Mouse (Mus musculus): ENCODE data around the gene Lama1. TPM values are rescaled to one million over a fixed set of nuclear protein-coding genes. Genes with fewer than 3 reads are reported as not detected.
A peak's percentile ranks its signal among the peaks of the same experiment; 100 is the strongest.

The Lama1 gene
- polyA plus RNA-seq (2014; fragmentation: Nextera tagmentation; extraction: Ambion mirVana), result 6.5 and 10.1 TPM in 2 replicates

GRCm38 (mm10) chr17:67696694-67697386, at the start of gene Lama1:
Gene Lama1 (plus strand): TSS chr17:67697259.
- Histone ChIP-seq H3K36me3 (ENCODE audit: insufficient read depth) (no peaks in the 10 kb centered on the region), H3K4me3 (ENCODE audit: low read depth, low read length) (peak within 1 kb of the TSS; percentile 69), H3K9ac (peak within 1 kb of the TSS; percentile 60), H3K4me1 (ENCODE audit: insufficient read depth) (peaks cover 10% of the 10 kb centered on the region; the same call in 1 of the 2 replicates), H3K27me3 (ENCODE audit: insufficient read depth, low read length) (0 out of 2 replicates have a peak, but pooled peaks cover 5% of the 10 kb centered on the region), H3K9me3 (ENCODE audit: low read depth, low read length) (no peaks in the 10 kb centered on the region), H3K27ac (ENCODE audit: low read depth) (no peak within 1 kb of the TSS), H3K4me2 (peak within 1 kb of the TSS; percentile 99)
- ATAC-seq (ENCODE audit: insufficient read depth) (peak; percentile 96), DNase-seq (peak; percentile 92)
- TF ChIP-seq CTCF (IDR thresholded peaks at IDR 0.05; ENCODE audit: low read depth), result peak; percentile 89
- WGBS, result 2% methylated on average over 32 of the region's 32 CpGs

- no peak for ATAC-seq (ENCODE audit: insufficient read depth)
- TF ChIP-seq CTCF (IDR thresholded peaks at IDR 0.05; ENCODE audit: low read depth), result peak; percentile 93
Observed at GRCm38 (mm10) chr17:67651506-67651905, 45.6 kb upstream of the Lama1 start.

GRCm38 (mm10) chr17:67664299-67664698, 32.8 kb upstream of the Lama1 start:
- DNase-seq, result no peak
- 68% methylated on average over 3 of the region's 3 CpGs for WGBS
- Histone ChIP-seq H3K9ac (no peak overlapping the region), H3K27ac (ENCODE audit: low read depth) (no peak overlapping the region), H3K4me1 (ENCODE audit: insufficient read depth) (no peaks in the 10 kb centered on the region), H3K4me3 (ENCODE audit: low read depth, low read length) (no peak overlapping the region), H3K27me3 (ENCODE audit: insufficient read depth, low read length) (no peaks in the 10 kb centered on the region), H3K4me2 (no peak overlapping the region), H3K36me3 (ENCODE audit: insufficient read depth) (no peaks in the 10 kb centered on the region), H3K9me3 (ENCODE audit: low read depth, low read length) (no peaks in the 10 kb centered on the region)
- TF ChIP-seq CTCF (IDR thresholded peaks at IDR 0.05; ENCODE audit: low read depth), result no peak
- ATAC-seq (ENCODE audit: insufficient read depth), result no peak

More at GRCm38 (mm10) chr17:67651506-67651905, 45.6 kb upstream of the Lama1 start:
- H3K4me1 ChIP-seq (ENCODE audit: insufficient read depth), result no peaks in the 10 kb centered on the region
- no peaks in the 10 kb centered on the region for H3K36me3 ChIP-seq (ENCODE audit: insufficient read depth)
- no peak overlapping the region for H3K27ac ChIP-seq (ENCODE audit: low read depth)
- no peak overlapping the region for H3K4me3 ChIP-seq (ENCODE audit: low read depth, low read length)
- H3K4me2 ChIP-seq, result no peak overlapping the region
- H3K27me3 ChIP-seq (ENCODE audit: insufficient read depth, low read length), result no peaks in the 10 kb centered on the region
- peak; percentile 92 for DNase-seq
- 11% methylated on average over 4 of the region's 4 CpGs for WGBS
- H3K9me3 ChIP-seq (ENCODE audit: low read depth, low read length), result no peaks in the 10 kb centered on the region
- H3K9ac ChIP-seq, result no peak overlapping the region

- H3K4me3 ChIP-seq (ENCODE audit: low read depth, low read length), result no peak overlapping the region
- H3K27ac ChIP-seq (ENCODE audit: low read depth), result no peak overlapping the region
- DNase-seq (no peak), ATAC-seq (ENCODE audit: insufficient read depth) (no peak)
- H3K36me3 ChIP-seq (ENCODE audit: insufficient read depth), result no peaks in the 10 kb centered on the region
- no peak overlapping the region for H3K4me2 ChIP-seq
- WGBS, result 54% methylated on average over 5 of the region's 5 CpGs
- TF ChIP-seq CTCF (IDR thresholded peaks at IDR 0.05; ENCODE audit: low read depth), result no peak
- no peaks in the 10 kb centered on the region for H3K4me1 ChIP-seq (ENCODE audit: insufficient read depth)
- no peak overlapping the region for H3K9ac ChIP-seq
- no peaks in the 10 kb centered on the region for H3K9me3 ChIP-seq (ENCODE audit: low read depth, low read length)
- no peaks in the 10 kb centered on the region for H3K27me3 ChIP-seq (ENCODE audit: insufficient read depth, low read length)
Observed at GRCm38 (mm10) chr17:67666981-67667380, 30.1 kb upstream of the Lama1 start.

GRCm38 (mm10) chr17:67667981-67668380, 29.1 kb upstream of the Lama1 start:
- DNase-seq (peak; percentile 92), ATAC-seq (ENCODE audit: insufficient read depth) (peak; percentile 71; the same call in 1 of the 2 replicates)
- H3K36me3 ChIP-seq (ENCODE audit: insufficient read depth), result no peaks in the 10 kb centered on the region
- peak; percentile 93 for TF ChIP-seq CTCF (IDR thresholded peaks at IDR 0.05; ENCODE audit: low read depth)
- H3K4me2 ChIP-seq, result no peak overlapping the region
- H3K27ac ChIP-seq (ENCODE audit: low read depth), result no peak overlapping the region
- H3K4me3 ChIP-seq (ENCODE audit: low read depth, low read length), result no peak overlapping the region
- H3K9ac ChIP-seq, result no peak overlapping the region
- H3K9me3 ChIP-seq (ENCODE audit: low read depth, low read length), result no peaks in the 10 kb centered on the region
- WGBS, result 5% methylated on average over 3 of the region's 3 CpGs
- no peaks in the 10 kb centered on the region for H3K27me3 ChIP-seq (ENCODE audit: insufficient read depth, low read length)
- no peaks in the 10 kb centered on the region for H3K4me1 ChIP-seq (ENCODE audit: insufficient read depth)

- H3K9me3 ChIP-seq (ENCODE audit: low read depth, low read length), result no peaks in the 10 kb centered on the region
- no peak for ATAC-seq (ENCODE audit: insufficient read depth)
- no peak for DNase-seq
- no peak overlapping the region for H3K9ac ChIP-seq
- no peak overlapping the region for H3K4me3 ChIP-seq (ENCODE audit: low read depth, low read length)
- H3K4me2 ChIP-seq, result no peak overlapping the region
- H3K4me1 ChIP-seq (ENCODE audit: insufficient read depth), result no peaks in the 10 kb centered on the region
- H3K27me3 ChIP-seq (ENCODE audit: insufficient read depth, low read length), result no peaks in the 10 kb centered on the region
- no peaks in the 10 kb centered on the region for H3K36me3 ChIP-seq (ENCODE audit: insufficient read depth)
- TF ChIP-seq CTCF (IDR thresholded peaks at IDR 0.05; ENCODE audit: low read depth), result no peak
- WGBS, result 68% methylated on average over 1 of the region's 1 CpGs
- H3K27ac ChIP-seq (ENCODE audit: low read depth), result no peak overlapping the region
Observed at GRCm38 (mm10) chr17:67678576-67678975, 18.5 kb upstream of the Lama1 start.

GRCm38 (mm10) chr17:67681084-67681483, 16.0 kb upstream of the Lama1 start:
- TF ChIP-seq CTCF (IDR thresholded peaks at IDR 0.05; ENCODE audit: low read depth), result no peak
- Histone ChIP-seq H3K27ac (ENCODE audit: low read depth) (no peak overlapping the region), H3K36me3 (ENCODE audit: insufficient read depth) (no peaks in the 10 kb centered on the region), H3K27me3 (ENCODE audit: insufficient read depth, low read length) (no peaks in the 10 kb centered on the region), H3K9ac (no peak overlapping the region), H3K4me1 (ENCODE audit: insufficient read depth) (no peaks in the 10 kb centered on the region), H3K9me3 (ENCODE audit: low read depth, low read length) (no peaks in the 10 kb centered on the region), H3K4me2 (no peak overlapping the region), H3K4me3 (ENCODE audit: low read depth, low read length) (no peak overlapping the region)
- ATAC-seq (ENCODE audit: insufficient read depth), result no peak
- no peak for DNase-seq
- WGBS, result 47% methylated on average over 6 of the region's 6 CpGs

All from lung, embryonic 14.5 days (tissue).